Mouse (Mus musculus) thymus, adult 2 months (tissue): ENCODE measurements around the gene Mpdz.

Experiments
- CTCF ChIP-seq: fragments of 200-500 bp; IDR thresholded peaks from 2 replicates; pipeline ENCODE4 v1.5.1; 2012; ENCODE audit warnings: mild to moderate bottlenecking, control low read depth, low read length, moderate library complexity, borderline replicate concordance; ENCODE audit not compliant: control insufficient read depth, poor library complexity, insufficient read depth; ENCODE audit errors: extremely low read depth
- POLR2A ChIP-seq: fragments of 200-500 bp; IDR thresholded peaks from 2 replicates; pipeline ENCODE4 v1.6.1; 2012; ENCODE audit warnings: mild to moderate bottlenecking, low read length, control low read depth, moderate library complexity; ENCODE audit not compliant: control insufficient read depth, poor library complexity, insufficient read depth; ENCODE audit errors: extremely low read depth

DNA sequence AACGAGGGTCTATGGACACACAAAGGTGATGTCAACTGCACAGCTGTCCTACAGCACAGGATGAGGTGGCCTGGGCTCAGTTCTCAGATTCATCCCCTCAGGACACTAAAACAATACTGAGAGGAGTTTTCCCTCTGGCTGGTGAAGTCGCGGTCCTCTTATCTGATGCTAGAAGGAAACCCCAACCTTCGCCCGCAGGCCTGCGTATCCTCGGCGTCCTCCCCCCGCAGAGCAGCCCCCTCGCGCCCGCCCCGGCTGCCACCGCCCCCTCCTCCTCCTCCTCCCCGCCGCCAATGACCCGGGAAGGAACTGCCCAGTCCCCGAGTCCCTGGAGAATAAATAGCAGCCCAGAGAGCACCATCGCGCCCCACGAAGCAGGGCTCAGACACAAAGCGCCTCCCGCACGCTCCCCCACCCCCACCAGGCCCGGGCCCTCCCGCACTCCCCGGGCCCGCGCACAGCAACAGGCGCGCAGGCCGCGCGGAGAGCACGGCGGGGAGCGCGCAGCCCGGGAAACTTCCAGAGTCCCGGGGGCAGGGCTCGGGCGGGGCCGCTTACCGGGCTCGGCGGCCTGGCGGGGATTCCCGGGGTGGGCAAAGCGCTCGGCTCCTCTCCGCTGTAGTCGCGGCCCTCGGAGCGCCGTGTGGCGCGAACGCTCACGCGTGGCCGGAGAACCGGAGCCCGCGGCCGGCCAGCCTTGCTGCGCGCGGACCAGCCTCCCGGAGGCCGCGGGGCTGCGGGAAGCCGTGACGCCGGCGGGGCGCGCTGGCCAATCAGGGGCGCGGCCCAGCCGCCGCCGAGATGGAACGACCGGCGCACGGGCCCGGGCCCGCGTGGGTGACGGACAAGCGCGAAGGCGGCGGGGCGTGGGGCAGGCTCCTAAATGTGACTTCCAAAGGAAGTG, at the start of gene Mpdz:
- TF ChIP-seq CTCF: no peak
- TF ChIP-seq POLR2A: no peak
